Mouse (Mus musculus): ENCODE measurements around the gene Rap1gap.

Rap1gap gene

DNA sequence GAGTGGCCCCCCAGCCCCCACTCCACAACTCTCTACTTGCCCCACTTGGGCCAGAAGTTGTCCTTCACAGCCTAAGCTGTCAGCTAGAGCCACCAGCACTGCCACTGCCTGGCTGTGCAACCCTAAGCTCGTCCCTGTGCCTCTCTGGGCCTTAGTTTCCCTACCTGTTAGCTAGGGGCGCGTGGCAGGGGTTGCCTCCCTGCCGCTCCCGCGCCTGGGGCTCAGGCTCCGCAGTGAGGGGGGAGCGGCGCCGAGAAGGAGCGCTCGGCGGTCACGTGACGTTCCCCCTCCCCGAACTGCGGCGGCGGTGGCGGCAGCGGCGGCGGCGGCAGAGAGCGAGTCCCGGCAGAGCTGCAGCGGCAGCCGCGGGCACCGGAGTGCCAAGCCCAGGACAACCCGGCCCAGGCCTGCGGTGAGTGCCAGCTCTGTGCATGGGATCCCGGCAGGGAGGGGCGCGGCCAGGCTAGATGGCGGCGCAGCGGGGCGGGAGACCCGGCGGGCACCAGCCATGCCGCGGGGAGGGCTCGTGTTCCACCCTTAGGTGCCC lies at the start of gene Rap1gap:
Rap1gap (plus strand) TSS at position 294 of the 547 bp plus-strand sequence.
- DNase-seq (ENCODE audit: low spot score in 2 of 2): peak in 1 of 2 experiments; percentile 73

DNA sequence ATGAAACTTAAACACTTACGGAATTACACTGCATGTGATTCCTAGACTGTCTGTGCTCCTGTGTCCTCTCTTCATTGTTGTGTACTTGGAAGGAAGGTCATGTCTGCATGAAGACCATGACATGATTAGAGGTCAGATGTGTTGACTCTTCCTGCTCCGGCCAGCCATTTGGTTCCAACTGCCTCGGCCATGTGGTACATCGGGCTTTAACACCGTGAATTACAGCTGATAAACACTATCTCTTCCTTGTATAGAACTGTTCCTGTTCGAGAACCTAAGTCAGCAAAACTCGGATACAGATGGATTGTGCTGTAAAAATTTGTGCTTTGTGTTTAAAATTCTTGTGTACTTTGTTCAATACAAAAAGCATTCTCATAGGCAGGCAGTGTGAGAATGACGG lies 41.7 kb upstream of the Rap1gap start:
- DNase-seq (ENCODE audit: low spot score in 2 of 2): no peak

GRCm38 (mm10) chr4:137627476-137628235 lies 36.9 kb upstream of the Rap1gap start:
- no peak for DNase-seq (ENCODE audit: low spot score in 2 of 2)

DNA sequence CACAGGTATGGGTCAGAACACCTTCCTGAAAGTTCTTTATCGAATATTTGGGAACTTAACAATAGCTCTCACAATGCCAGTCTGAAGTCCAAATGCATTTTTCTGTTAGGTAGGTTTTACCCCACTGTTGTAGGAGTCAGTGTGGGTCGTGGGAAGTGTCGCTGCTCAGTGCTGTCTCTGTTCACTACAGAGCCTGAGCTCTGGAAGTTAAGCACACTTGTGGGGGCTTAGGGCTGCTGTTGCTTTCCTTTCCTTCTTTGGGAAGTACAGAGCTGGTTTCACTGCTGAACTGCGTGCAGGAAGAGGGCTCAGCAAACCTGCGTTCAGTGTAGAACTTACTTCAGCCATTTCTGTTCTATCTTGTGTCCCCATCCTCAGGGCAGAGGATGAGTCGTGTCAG lies 36.1 kb upstream of the Rap1gap start:
- no peak for DNase-seq (ENCODE audit: low spot score in 2 of 2)

GRCm38 (mm10) chr4:137629354-137629753 lies 35.2 kb upstream of the Rap1gap start:
- no peak for DNase-seq (ENCODE audit: low spot score in 2 of 2)

GRCm38 (mm10) chr4:137630153-137630552 lies 34.4 kb upstream of the Rap1gap start:
- DNase-seq (ENCODE audit: low spot score in 2 of 2): no peak

GRCm38 (mm10) chr4:137631596-137631995 lies 32.9 kb upstream of the Rap1gap start:
- DNase-seq (ENCODE audit: low spot score in 2 of 2): no peak

DNA sequence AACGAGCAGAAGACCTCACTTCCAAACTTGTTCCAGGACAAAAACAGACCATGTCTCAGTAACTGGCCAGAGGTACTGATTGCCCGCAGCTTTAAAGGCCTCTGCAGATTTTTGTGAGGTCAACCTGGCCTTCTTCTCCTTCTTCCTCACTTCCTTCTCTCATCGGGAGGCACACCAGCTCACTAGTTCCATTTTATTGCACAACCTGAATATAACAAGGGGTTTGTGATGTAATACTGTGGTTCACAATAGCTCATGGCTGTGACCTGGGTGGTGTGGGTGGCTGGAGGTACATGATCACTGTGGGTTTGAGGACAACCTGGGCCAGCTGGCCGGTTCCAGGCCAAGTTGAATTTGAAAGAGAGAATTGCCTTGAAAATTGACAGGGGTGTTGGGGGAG lies 31.1 kb upstream of the Rap1gap start:
- no peak for DNase-seq (ENCODE audit: low spot score in 2 of 2)

- DNase-seq (ENCODE audit: low spot score in 2 of 2): no peak
Observed at GRCm38 (mm10) chr4:137636597-137636996, 27.9 kb upstream of the Rap1gap start.

DNA sequence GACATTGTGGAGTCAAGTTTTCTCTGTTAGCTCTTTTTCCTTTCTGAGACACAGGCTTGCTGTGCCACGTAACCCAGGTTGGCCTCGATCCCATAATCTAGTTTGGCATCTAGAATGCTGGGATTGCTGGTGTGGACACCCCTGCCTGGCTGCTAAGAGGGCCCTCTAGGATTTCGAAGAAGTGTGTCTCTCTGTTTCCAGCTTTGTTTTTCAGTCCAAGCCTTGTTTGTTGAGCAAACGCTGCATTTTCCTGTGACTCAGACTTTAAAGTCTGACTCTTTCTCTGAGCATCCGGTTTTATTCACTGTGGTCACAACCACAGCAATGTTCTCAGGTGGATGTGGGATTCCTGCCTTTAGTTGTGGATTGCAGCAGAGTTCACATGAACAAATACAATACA lies 23.0 kb upstream of the Rap1gap start:
- no peak for DNase-seq (ENCODE audit: low spot score in 2 of 2)

DNA sequence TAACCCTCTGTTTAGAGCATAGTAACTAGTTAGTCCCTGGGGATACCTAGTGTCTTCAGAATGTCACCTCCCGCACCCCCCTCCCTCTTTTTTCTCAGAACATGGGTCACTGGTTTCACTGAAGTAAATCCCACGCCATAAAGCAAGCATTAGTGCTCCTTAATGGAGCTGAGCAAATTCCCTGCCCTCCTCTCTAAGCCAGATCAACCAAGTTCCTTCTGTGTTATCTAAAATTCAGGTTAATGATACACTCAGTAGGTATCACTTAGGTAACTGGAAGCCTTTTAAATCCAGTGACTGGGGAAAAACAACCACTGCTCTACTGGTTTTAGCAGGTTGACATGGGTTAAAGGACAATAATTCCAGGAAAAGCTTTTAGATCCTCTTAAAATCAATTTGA lies 22.4 kb upstream of the Rap1gap start:
- no peak for DNase-seq (ENCODE audit: low spot score in 2 of 2)

DNA sequence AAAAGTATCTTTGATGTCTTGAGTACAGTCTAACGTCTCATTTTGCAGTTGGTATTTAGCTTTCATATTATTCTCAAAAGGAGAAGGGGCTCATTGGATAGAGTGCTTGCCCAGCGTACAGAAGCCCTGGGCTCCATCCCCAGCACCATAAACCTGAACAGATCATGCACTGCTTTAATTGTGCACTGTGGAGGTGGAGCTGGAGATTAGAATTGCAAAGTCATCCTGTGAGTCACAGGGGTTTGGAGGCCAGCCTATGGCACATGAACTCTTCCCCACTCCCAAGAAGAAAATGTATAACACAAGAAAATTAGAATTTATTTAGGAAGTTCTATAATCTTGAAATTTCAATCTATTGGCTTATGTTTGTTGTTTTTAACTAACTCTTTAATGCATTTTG lies 21.1 kb upstream of the Rap1gap start:
- DNase-seq (ENCODE audit: low spot score in 2 of 2): no peak

DNA sequence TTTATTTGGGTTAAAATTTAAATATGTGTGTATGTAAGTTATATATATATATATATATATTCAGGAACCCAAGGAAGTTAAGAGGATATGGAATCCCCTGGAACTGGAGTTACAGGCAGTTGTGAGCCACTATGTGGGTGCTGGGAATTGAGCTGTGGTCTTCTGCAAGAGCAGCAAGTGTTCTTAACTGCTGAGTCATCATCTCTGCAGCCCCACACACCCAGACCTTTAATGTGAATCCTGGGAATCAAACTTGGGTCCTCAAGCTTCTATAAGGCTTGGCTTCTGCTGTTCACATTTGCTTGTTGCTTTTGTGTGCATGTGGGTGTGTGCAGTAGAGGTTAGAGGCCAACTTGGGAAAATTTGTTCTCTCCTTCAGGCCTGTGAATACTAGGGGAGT lies 18.3 kb upstream of the Rap1gap start:
- no peak for DNase-seq (ENCODE audit: low spot score in 2 of 2)

DNA sequence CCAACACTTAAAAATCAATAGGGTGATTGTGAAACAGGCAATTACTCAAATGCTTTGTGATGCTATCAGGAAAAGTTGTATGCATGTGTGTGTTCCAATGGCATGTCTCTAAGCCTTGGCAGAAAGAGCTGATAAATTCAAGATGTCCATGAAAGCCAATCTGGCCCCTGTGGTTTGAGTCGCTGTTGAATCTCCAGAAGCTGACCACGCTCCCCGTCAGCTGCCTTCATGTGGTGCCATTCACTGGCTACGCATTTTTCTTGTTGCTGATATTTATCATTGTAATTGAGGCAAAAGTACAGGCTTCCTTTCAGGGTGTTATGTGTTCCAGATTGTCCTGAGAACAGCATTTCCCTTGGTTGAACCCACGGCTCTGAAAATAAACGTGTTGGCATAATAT lies 16.9 kb upstream of the Rap1gap start:
- DNase-seq (ENCODE audit: low spot score in 2 of 2): no peak

DNA sequence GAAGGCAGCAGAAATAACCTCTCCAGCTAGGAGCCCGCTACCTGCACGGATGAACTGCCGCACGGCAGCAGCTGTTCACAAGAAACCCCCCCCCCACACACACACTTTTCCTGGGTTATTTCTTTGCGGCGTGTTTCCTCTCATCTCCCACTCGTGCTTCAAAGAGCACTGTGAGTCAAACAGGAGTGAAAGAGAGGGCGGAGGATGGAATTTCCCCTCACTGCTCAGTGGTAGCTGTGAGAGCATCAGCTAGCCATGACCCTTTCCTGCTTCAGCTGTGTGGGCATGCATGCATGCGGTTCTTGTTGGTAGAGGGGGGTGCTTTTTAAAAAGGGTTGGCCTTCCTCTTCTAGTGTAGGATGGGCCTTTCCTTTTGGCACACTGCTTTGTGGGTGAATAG lies 16.3 kb upstream of the Rap1gap start:
- DNase-seq (ENCODE audit: low spot score in 2 of 2): no peak

DNA sequence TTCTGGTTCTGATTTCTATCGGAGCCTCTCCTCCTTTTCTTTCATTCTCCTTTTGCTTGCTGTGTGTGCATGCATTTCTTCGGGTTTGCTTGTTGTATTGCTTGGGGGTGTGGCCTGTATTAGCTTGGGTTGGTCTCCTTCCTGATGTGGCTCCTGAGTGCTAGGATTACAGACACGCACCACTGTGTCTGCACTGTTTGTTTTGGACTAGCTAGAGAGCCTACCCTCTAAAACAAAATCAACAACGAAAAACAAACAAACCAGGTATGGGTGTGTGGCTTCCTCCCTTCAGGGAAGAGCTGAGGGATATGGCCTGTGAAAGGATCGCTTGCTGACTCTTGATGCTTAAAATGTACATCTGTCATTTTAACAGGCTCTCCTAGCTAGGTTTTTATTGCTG lies 13.6 kb upstream of the Rap1gap start:
- no peak for DNase-seq (ENCODE audit: low spot score in 2 of 2)

DNA sequence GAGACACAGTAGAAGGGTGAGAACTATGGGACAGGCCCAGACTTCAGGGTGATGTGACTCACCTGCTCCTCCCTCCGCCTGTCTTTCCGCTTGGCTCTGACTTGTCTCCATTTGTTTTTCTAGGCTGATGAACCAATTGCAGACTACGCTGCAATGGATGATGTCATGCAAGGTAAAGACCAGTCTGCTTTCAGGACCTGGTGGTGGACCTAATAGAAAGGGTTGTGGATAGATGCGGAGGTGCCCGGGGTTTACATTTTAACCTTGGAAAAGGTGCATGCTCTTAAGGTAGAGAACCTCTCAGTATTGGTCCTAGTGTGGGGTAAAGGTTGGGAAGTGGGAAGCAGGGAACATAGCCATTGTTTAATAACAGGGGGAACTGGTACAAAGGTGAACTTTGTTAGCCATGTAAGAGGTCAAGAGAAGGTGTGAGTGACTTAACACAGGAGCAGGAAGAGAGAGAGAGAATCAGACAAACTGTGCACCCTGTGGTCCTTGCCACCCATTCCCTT lies 11.6 kb upstream of the Rap1gap start:
- DNase-seq (ENCODE audit: low spot score in 2 of 2): no peak

GRCm38 (mm10) chr4:137655241-137656031 lies 9.1 kb upstream of the Rap1gap start:
- DNase-seq (ENCODE audit: low spot score in 2 of 2): no peak

DNA sequence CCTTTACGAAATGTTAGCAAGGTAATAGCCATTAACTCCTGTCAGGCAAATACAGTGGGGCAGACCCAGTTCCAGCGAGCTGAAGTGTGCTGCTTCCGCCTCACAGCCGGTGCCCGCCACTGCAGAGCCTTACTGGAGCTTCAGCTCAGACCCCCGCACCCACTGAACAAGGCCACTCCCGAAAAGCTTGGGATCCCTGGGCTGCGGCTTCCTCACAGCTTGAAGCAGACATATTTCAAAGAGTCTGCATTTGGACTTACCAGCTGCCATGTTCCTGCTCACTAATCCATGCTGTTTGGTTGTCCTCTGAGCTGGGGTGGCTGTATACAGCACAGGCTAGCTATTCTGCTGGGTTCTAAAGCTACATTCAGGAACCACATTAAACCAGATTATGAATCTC lies 6.9 kb upstream of the Rap1gap start:
- no peak for DNase-seq (ENCODE audit: low spot score in 2 of 2)

DNA sequence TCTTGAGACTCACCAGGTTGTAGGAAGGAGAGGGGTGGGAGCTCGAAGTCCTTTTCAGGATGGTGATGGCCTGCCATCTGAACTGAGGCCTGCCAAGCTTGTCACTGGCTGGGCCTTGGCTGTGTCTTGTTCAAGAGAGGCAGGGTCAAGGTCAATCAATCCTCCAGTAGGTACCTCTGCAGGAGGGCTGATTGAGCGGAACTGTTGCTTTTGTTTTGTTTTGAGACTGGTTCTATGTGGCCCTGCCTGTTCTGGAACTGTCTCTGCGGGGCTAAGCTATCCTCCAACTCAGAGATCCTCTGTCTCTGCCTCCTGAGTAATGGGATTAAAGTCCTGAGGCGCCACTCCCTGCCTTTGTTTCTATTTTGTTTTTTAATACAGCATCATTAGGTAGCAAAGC lies 5.0 kb upstream of the Rap1gap start:
- no peak for DNase-seq (ENCODE audit: low spot score in 2 of 2)

DNA sequence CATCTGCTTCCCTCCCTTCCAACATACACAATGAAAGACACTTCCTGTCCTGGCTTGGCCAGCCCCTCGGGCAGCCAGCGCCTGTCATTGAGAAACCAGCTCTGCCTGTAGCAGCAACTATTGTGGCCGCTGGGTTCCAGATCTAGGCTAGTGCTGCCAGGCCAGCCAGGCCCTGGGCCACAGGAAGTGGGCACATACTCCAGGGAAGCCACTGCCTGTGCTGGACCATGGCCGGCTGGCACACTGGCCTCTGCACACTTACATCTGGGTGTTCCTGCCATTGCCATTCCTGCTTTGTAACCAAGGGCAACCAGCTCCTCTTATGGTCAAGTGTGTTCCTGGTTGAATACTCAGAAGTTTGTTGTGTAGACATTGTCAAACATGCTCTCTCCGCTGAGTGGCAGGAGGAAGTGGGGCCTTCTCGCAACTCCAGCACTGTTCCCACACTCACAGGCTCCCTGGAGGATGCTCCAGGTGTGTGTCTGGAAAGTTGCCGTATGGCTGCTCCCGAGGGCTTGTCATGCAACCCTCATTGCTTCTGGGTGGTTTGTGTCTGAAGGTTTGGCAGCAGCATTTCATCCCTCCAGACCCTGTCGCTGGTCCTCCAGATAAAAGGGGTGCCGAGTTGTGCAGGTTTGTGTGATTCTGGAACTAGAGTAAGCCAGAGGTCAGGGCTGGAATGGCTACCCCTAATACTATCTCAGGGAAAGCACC lies 4.0 kb upstream of the Rap1gap start:
- DNase-seq (ENCODE audit: low spot score in 2 of 2): no peak

GRCm38 (mm10) chr4:137661078-137661450 lies 3.5 kb upstream of the Rap1gap start:
- DNase-seq (ENCODE audit: low spot score in 2 of 2): no peak
